Mouse (Mus musculus): ENCODE measurements around the gene Abat.
"Not testable (repeated sequence)": the region's sequence is repeated elsewhere in the genome, so short reads cannot be mapped to it uniquely, and the experiment has no call there.

The Abat gene

GRCm38 (mm10) chr16:8532894-8533293, 19.7 kb downstream of the Abat start:
- DNase-seq (ENCODE audit: inconsistent ontology term) = no peak

DNA sequence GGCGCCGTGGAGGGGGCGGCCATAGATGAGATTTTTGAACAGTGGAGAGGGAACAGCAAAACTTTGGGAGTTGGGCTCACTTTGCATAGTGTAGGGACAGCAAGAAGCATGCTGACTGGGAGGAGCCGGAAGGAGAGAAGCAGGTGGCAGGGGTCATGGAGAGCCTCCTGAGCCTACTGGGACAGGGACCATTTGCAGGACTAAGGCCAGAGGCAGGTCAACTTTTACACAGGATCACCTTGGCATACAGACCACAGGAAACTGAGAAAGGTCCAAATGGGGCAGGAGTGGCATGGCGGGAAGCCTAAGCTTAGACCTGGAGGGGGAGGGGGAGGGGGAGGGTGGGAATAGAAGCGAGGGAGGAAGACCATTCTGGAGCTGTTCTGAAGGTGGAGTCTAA, 20.2 kb downstream of the Abat start:
- DNase-seq (ENCODE audit: inconsistent ontology term) = no peak

DNA sequence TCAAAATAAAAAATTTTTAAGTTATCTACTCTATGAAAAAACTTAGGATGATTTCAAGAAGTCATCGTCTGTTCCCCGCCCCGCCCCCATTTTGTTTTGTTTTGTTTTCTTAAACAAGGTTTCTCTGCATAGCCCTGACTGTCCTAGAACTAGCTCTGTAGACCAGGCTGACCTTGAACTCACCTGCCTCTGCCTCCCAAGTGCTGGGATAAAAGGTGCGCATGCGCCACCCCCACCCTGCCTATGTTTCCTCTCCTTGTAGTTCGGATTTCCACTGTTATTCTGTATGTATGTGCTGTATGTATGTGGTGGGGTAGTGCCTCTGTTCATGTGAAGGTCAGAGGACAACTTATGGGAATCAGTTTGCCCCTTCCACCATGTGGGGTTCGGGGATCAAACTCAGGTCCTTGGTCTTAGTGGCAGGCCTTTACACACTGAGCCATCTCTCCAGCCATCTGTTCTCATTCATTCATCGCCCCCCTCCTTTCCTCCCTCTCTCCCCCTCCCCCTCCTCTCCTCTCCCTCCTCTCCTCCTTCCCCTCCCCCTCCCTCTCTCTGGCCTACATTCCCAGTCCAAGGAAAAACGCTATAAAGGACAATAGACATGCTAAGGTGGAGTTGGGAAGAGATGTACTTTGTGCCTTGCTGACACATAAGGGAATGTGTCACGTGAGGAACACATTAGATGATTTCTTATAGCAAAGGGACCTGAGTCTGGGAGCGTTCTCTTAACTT, 21.4 kb downstream of the Abat start:
- DNase-seq (ENCODE audit: inconsistent ontology term) = no peak

DNA sequence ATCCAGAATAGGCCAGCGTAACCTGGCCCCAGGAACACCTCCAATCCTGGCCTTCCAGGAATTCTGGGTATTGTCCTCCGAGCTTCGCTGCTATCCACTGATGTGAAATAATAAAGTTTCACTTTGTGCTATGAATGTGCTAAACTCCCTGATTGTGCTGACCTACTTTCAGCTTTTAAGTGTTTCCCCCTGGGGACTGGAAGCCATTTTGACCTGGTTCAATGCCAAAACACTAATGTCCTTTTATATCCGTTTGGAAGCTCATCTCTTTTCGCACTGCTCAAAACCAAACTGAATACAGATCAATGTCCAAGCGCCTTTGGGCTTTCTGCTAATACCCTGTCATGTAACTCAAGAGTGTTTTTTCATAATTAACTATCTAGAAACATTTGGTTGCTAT, 22.2 kb downstream of the Abat start:
- DNase-seq (ENCODE audit: inconsistent ontology term) = no peak

DNA sequence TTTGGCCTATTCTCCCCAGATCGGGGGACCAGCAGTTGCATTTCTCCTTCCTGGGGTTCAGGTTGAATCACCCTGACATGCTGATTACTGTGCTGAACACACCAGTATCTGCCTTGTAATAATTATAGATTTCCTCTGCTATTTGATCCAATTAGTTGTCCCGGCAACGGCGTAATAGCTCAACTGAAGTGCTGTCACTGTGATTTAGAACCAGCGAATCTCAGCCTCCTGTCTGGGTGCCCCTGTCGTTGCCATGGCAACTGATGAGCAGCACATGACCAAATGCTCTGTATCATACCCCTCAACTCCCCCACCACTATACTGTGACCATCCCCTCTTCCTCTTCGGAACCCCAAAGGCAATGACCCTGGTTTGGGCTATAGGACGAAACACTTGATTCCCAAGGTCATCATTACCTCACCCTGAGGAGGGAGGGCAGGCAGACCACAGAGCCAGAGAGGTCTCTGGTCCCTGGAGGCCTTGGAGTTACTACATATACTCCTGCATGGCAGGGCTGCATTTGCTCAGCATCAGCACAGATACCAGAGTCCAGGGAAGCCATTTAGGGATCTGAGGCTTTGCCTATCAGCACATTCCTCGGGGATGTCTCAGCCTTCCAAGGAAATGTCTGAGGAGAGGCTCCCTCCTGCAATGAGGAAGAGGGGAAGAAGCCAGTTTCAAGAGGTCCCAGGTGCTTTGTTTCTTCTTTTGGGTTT, 26.1 kb downstream of the Abat start:
- DNase-seq (ENCODE audit: inconsistent ontology term) = peak; percentile 53

- DNase-seq (ENCODE audit: inconsistent ontology term) = peak; percentile 93
These were observed 27.7 kb downstream of the Abat start for GRCm38 (mm10) chr16:8540859-8541314.

GRCm38 (mm10) chr16:8547836-8548235, 34.6 kb downstream of the Abat start:
- no peak for DNase-seq (ENCODE audit: inconsistent ontology term)

DNA sequence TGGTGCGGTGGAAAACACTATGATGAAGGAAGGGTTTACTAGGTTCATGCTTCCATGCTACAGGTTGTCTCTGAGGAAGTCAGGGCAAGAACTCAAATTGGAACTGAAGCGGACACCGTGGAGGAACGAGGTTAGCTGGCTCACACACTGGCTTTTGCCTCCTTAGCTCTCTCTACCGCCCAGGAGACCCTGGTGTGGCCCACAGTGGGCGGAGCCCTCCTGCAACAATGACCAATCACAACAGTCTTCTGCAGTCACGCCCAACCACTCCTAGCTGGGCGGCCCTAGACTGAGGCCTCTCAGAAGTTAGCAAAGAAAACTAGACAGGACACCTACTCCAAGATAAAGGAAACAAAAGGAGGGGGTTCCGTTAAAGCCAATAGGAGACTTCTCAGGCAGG, 36.3 kb downstream of the Abat start:
- no peak for DNase-seq (ENCODE audit: inconsistent ontology term)

DNA sequence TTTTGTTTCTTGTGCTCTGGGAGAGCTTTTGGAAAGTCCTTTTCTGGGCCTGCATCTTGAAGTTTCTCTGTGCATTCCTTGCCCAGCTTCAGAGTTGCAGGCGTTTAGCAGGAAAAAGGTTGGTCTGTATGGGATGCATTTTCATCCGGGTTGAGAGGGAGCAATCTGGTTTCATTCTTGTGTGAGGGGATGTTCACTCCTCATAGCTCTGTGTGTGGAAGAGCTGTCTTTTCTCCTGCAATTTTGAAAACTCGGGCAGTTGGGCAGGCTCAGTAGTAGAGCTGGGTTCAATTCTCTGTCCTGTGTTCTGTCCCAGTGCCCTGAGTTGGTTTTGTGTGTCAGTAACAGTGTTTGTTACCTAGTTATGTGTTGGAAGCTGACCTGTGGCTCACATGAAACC, 41.1 kb downstream of the Abat start:
- DNase-seq (ENCODE audit: inconsistent ontology term) = no peak

- not testable (repeated sequence) for DNase-seq (ENCODE audit: inconsistent ontology term)
These were observed 41.5 kb downstream of the Abat start for GRCm38 (mm10) chr16:8554751-8555150.

GRCm38 (mm10) chr16:8555371-8555770, 42.1 kb downstream of the Abat start:
- DNase-seq (ENCODE audit: inconsistent ontology term) = not testable (repeated sequence)

- DNase-seq (ENCODE audit: inconsistent ontology term) = no peak
These were observed 46.9 kb downstream of the Abat start for GRCm38 (mm10) chr16:8560079-8560478.

- DNase-seq (ENCODE audit: inconsistent ontology term) = not testable (repeated sequence)
These were observed 47.9 kb downstream of the Abat start for GRCm38 (mm10) chr16:8561101-8561500.

- DNase-seq (ENCODE audit: inconsistent ontology term) = not testable (repeated sequence)
These were observed 48.6 kb downstream of the Abat start for GRCm38 (mm10) chr16:8561856-8562255.

DNA sequence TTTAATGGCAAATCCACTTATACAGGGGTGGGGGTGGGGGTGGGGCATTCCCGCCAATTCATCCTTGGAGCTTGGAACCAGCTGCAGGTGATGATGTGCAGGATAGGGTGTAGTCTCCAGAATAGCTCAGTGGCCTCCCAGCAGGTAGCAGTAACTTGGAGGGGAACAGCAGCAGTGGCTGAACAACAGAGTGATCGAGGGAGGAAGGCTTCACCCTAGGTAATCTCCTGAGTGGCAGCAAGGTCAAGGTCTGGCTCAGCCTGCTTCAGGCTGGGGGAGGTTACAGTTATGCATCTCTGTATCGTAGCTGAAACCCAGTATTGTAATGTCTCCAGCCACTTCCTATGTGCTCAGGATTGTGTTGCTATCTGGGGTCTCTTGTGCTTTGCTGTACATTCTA, 49.6 kb downstream of the Abat start:
- not testable (repeated sequence) for DNase-seq (ENCODE audit: inconsistent ontology term)

GRCm38 (mm10) chr16:8564836-8565235, 51.6 kb downstream of the Abat start:
- DNase-seq (ENCODE audit: inconsistent ontology term) = no peak

DNA sequence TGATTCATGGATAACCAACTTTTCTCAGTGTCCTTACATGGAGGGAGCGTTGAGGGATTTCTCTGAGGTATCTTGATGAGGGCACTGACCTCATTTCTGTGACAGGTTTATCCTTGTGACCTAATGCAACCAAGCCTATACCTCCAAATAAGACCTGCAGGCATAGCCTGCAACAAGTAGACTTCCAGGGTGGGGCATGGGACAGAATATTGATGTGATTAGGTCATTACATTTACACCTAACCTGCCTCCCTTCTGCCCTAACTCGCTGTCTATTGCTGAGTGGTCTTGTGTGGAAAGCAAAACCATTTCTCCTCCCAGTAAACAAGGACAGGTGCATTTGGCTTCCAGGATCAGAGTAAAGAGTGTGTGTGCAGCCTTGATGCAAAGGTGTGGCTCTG, 52.3 kb downstream of the Abat start:
- no peak for DNase-seq (ENCODE audit: inconsistent ontology term)

GRCm38 (mm10) chr16:8566115-8566711, 53.0 kb downstream of the Abat start:
- DNase-seq (ENCODE audit: inconsistent ontology term) = peak; percentile 68

DNA sequence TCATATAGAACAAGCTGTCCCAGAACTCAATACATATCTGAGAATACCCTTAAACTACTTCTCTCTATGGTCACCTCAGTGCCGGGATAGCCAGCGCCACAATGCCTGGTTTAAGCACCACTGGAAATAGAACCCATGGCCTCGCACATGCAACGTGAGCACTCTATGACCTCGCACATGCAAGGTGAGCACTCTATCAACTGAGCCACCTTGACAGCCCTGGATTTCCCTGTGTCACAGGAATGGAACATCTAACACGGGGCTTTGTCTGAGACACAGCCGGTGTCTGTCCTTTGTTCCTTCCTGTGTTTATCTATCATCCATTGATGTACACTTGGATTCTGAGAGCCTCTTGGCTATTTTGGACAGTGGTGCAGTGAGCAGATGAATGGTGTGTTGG, 55.7 kb downstream of the Abat start:
- DNase-seq (ENCODE audit: inconsistent ontology term) = no peak

DNA sequence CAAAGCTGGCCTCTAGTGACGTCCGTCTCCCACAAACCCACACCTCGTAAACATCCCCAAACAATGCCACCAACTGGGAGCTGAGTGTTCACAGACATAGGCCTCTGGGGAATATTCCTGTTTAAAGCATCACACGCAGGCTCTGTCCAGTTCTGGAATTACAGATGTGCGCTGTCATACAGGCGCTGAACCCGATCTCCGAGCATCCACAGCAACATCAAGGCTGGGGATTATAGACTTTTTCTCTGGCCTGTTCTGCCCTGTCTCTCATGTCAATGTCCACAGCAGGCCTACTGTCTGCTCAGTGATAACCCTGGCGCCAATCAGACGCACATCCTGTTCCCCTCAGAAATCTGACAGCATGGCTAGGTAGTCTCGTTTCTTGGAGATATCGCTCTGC, 57.1 kb downstream of the Abat start:
- DNase-seq (ENCODE audit: inconsistent ontology term) = no peak

DNA sequence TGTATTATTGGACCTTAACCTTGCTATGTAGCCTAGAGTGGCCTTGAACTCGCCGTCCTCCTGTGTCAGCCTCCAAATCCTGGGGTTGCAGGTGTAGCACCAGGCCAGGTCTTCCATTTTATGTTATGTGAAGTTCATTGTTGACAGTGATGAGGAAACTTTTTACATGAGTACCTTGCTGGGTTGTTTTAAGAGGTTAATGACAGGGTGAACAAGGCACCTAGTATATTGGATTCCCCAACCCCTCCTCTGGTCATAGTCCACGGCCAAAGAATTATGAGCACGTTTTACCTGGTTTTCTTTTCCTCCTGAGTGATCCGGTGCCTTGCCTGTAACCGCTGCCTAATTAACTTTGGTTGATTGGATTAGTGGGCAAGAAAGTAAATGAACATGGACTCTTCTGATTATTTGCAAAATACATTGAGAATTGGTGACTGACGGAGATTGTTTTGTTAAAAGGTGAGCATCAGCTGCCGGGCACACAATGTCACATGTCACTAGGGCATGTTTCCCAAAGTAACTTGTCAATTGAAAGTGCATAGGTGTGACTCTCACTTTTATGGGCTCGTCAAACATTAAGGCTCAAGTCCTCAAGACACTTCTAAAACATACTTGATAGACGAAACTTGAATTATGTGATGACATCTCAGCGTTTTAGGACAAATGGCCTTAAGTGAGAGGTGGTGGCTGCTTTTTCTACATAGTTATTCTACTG, 57.8 kb downstream of the Abat start:
- DNase-seq (ENCODE audit: inconsistent ontology term) = no peak

DNA sequence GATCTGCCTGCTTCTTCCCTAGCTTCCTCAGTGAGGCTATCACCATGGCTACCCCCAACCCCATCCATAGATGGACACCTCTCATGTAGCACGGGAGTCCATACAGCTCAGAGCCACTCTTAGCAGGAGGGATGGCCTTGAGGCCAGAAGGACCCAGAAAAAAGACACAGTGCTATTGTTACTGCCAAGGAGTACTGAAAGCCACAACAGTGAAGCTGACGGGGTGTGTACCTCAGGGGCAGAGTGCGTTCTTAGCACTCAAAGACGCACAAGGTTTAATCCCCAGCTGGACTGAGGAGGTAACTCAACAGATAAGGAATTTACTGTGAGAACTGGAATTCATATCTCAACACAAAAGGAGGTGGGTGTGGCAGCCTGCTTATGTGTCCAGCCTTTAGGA, 59.8 kb downstream of the Abat start:
- no peak for DNase-seq (ENCODE audit: inconsistent ontology term)
